ENCODE assay signal across 16 mouse cellular contexts in genomic region chr9:70226359-70226758, GRCm38 (mm10).
"Had no signal": no experiment of that assay in that cellular context is flagged by ENCODE, and none has a peak within 500 bp of the region (broad histone marks: within the 10 kb centered on the region; RNA-seq: fewer than 3 reads in every experiment).

No protein-coding gene starts in this region.

- H3K4me2 ChIP-seq: neural tube, embryonic 12.5 days; neural tube, embryonic 13.5 days; stomach, embryonic 15.5 days had no signal

- H3K27ac ChIP-seq: neural tube, embryonic 12.5 days; neural tube, embryonic 13.5 days; stomach, embryonic 15.5 days; stomach, postnatal 0 days had no signal

- H3K9ac ChIP-seq: neural tube, embryonic 12.5 days; neural tube, embryonic 13.5 days; stomach, embryonic 15.5 days had no signal

- H3K27me3 ChIP-seq: neural tube, embryonic 12.5 days; neural tube, embryonic 13.5 days; stomach, embryonic 15.5 days had no signal

- H3K4me3 ChIP-seq: neural tube, embryonic 12.5 days; neural tube, embryonic 13.5 days; stomach, embryonic 15.5 days had no signal

- H3K4me1 ChIP-seq: neural tube, embryonic 12.5 days; neural tube, embryonic 13.5 days; stomach, embryonic 15.5 days had no signal

- H3K36me3 ChIP-seq: neural tube, embryonic 12.5 days; neural tube, embryonic 13.5 days; stomach, embryonic 15.5 days had no signal

- H3K9me3 ChIP-seq: neural tube, embryonic 12.5 days; neural tube, embryonic 13.5 days; stomach, embryonic 15.5 days had no signal

- DNase-seq: retina, postnatal 1 day; right cerebral cortex, adult 18-20 months; right cerebral cortex, postnatal 14 days; right cerebral cortex, postnatal 25 days; right cerebral cortex, postnatal 4 days; spleen, adult 18-20 months; thymus, adult 18-20 months; thymus, adult 2 months; thymus, postnatal 14 days; thymus, postnatal 25 days; thymus, postnatal 36 days; thymus, postnatal 4 days had no signal
